Mouse (Mus musculus): ENCODE results near the gene Dlx6. TPM values are rescaled to one million over a fixed set of nuclear protein-coding genes. Genes with fewer than 3 reads are reported as not detected.
A peak's percentile ranks its signal among the peaks of the same experiment; 100 is the strongest.

The Dlx6 gene
- total and polyA plus RNA-seq, 3 experiments, result not detected

- no peak for DNase-seq
Measured at GRCm38 (mm10) chr6:6877346-6877910, 14.3 kb downstream of the Dlx6 start.

GRCm38 (mm10) chr6:6877981-6878840 is 15.1 kb downstream of the Dlx6 start:
- DNase-seq, result no peak

- DNase-seq, result no peak
Measured at GRCm38 (mm10) chr6:6878841-6879291, 15.7 kb downstream of the Dlx6 start.

- no peak for DNase-seq
Measured at GRCm38 (mm10) chr6:6879371-6880325, 16.5 kb downstream of the Dlx6 start.

GRCm38 (mm10) chr6:6880361-6881114 is 17.4 kb downstream of the Dlx6 start:
- DNase-seq, result no peak

- no peak for DNase-seq
Measured at GRCm38 (mm10) chr6:6881115-6881637, 18.0 kb downstream of the Dlx6 start.

GRCm38 (mm10) chr6:6881638-6882190 is 18.6 kb downstream of the Dlx6 start, which contains the start of gene Dlx5:
TSS of gene Dlx5 (minus strand) at chr6:6882085.
- DNase-seq, result peak; percentile 34

- no peak for DNase-seq
Measured at GRCm38 (mm10) chr6:6882266-6882797, 19.2 kb downstream of the Dlx6 start.

- DNase-seq, result peak; percentile 33
Measured at GRCm38 (mm10) chr6:6884897-6885296, 21.8 kb downstream of the Dlx6 start.

- DNase-seq, result no peak
Measured at GRCm38 (mm10) chr6:6886225-6886624, 23.1 kb downstream of the Dlx6 start.

- DNase-seq, result no peak
Measured at GRCm38 (mm10) chr6:6890047-6890446, 26.9 kb downstream of the Dlx6 start.

- DNase-seq, result peak; percentile 37
Measured at GRCm38 (mm10) chr6:6909586-6909985, 46.5 kb downstream of the Dlx6 start.

- no peak for DNase-seq
Measured at GRCm38 (mm10) chr6:6914304-6914703, 51.2 kb downstream of the Dlx6 start.

- DNase-seq, result peak; percentile 64
Measured at GRCm38 (mm10) chr6:6914849-6915525, 51.9 kb downstream of the Dlx6 start.

- no peak for DNase-seq
Measured at GRCm38 (mm10) chr6:6915526-6915915, 52.4 kb downstream of the Dlx6 start.

GRCm38 (mm10) chr6:6917334-6917733 is 54.2 kb downstream of the Dlx6 start:
- DNase-seq, result no peak
